Mouse (Mus musculus) 3134 (cell line): ENCODE measurements around the gene Gata2.
"Not testable (repeated sequence)": the region's sequence is repeated elsewhere in the genome, so short reads cannot be mapped to it uniquely, and the experiment has no call there.

ENCODE experiments used
- DNase-seq: peaks from one replicate; pipeline ENCODE4 v3.0.0-alpha.2; 2011; ENCODE audit warnings: low spot score; ENCODE audit not compliant: insufficient read length; ENCODE audit errors: extremely low read depth

The Gata2 gene

DNA sequence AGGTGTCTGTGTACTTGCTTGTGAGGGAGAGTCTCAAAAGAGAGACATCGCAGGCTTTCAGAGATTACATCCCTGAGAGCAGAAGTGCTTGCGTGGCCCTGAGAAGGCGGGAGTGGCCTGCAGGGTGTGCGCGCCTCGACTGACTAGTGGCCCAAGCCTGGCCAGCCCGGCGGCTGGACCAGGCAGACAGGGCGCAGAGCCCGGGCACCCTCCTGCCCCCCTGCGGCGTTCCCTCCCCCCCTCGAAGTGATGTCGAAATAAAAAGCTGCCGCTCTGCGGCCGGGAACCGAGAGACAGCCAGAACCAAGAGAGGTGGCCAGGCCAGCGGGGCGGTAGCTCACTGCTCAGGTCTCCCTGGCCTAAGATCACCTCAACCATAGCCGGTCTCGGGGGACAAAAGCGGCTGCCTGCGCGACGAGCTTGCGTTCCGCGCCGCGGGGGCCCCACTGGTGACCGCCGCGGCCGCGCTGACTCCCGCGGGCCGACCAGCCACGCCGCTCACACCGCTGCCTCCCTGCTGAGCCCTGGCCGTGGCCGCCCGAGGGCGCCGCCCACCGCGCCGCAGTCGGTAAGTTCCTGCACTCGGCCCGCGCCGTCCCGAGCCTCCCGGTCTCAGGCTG lies at the start of gene Gata2:
Gene Gata2, plus strand, starts transcription at position 459 of the 620 bp plus-strand sequence.
- DNase-seq: no peak

DNA sequence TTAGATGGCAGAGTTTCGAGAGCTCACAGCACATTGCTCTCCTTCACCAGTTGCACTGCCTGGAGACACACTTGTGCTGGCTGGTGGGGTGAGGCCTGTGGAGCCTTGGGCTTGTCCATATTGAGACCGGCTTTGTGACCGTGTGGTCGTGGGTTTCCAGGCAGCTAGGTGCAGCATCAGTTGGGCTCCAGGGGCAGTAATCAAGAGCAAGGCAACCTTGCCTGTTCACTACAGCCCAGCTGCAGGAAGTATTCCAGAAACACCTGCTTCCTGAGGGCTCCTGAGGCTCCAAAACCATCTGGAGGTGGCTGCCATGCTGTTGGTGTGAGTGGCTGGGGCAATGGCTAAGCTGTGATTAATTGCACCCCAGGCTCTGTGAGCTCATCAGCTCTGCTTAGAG lies 47.9 kb upstream of the Gata2 start:
- no peak for DNase-seq

DNA sequence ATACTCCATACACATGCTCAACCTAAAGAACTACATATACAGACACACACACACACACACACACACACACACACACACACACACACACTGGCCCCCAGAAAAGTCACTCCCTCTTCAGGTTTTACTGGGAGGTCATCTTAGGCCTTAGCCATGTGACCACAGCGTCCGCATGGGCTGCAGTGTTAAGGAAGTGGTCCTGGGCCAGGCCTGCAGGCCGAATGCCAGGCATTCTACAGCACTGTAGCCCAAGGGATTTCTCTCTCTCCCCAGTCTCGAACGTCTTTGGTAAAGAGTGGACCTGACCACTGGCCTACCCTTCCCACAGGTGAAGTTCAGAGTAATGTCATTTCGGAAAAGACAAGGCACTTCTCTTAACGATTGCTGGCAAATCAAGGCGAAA lies 47.1 kb upstream of the Gata2 start:
- DNase-seq: no peak

DNA sequence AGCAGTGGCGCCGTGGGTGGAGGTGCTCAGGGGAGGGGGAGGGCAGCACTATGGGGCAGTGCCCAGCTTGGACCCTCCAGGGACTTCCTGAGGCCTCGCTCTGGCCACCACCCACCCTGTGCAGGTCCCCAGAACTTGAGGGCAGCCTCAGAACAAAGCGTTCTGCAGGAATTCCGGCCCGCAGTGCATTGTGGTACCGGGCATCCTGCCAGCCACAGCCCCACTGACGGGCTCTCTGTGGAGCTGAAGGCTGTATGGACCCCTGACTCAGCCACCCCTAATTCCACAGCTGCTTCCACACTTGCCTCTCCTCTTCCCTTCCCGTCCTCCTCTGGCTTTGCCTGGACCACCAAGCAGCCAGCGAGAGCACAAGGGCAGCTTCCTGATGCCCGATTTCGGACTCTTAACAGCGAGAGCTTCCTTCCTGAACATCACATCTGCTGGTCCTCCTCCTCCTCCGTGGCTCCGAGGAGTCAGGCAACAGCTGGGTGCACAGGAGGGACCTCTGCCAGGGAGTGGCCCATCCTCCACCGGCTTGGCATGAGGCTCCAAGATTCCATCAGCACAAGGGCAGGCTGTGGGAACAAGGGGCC lies 46.2 kb upstream of the Gata2 start:
- DNase-seq: no peak

DNA sequence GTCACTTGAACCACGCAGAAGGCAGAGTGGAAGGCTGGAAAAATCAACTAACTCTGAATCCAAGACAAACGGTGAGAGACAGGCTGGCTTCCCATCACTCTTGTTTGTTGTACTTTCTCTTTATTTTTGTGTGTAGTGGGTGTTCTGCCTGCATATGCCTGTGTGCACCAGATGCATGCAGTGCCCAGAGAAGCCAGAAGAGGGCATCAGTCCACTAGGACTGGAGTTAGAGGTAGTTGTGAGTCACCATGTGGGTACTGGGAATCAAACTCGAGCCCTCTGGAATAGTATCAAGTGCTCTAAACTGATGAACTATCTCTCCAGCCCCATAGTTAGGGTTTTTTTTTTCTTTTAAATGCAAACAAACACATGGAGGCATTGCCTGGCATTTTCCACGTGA lies 42.4 kb upstream of the Gata2 start:
- no peak for DNase-seq

DNA sequence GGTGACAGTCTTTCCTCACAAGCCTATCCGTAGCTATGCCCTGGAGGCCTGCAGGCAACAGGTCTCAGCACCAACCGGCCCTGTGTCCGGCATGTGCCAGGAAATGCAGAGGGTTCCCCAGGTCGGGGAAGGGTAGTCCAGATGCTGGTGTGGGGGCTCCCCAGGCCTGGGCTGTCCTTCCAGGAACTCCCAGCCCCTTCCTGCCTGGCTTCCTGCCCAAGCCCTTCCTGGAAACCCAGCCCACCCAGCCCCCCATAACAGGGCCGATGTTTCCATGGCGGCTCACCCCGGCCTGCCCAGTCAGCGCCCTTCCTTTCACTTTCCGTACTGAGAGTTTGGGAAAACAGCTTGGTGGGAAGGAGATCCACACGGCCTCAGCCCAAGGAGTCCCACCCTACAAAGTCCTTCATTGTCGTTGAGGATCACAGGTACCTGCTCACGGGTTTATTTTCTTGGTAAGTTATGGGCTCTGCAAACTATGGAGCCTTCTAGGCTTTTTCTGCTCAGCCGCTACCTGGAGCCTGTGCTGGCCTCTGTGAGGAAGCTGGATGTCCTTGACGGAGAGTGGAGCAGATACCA lies 41.5 kb upstream of the Gata2 start:
- no peak for DNase-seq

DNA sequence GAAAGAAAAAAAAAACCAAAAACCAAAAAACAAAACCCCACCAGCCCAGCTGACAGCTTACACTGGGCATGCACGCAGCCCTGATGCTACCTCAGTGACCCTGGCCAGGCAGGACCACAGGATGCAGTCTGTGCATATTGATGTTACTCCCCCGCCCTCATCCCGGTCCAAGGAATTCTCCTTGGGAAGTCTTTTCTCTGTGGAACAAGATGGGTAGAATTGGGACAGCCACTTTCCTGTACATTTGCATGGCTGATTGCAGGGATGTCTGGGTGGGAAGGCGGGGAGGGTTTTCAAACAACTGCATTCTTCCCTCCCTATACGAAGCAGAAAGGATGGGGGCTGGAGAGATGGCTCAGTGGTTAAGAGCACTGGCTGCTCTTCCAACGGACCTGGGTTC lies 40.7 kb upstream of the Gata2 start:
- no peak for DNase-seq

DNA sequence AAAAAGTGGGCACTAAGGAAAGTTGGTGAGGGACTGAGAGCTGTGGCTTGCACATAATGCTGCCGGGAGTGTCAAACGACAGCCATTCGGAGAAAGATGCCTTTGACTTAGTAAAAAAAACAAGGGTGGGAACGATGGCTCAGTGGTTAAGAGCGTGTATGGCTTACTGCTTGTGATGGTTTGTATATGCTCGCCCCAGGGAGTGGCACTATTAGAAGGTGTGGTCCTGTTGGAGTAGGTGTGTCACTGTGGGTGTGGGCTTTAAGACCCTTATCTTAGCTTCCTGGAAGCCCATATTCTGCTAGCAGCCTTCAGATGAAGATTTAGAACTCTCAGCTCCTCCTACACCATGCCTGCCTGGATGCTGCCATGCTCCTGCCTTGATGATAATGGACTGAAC lies 38.1 kb upstream of the Gata2 start:
- DNase-seq: not testable (repeated sequence)

DNA sequence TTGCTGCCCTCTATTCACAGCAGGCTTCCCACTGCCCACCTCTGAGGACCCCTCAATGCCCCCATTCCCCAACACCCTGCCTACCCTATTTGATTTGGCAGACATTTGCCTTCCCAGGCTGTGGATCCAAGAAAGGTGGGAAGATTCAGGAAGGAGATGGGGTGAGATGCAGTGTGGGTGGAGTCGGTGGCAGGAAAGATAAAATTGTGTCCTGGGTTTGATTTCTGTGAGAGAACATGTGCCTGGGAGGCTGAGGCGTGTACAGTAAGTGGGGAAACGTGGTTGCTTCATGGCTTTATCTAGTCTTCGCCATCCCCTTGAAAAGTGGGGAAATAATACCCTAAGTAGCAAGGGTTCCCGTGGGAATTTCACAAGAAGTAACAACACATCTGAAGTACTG lies 34.9 kb upstream of the Gata2 start:
- DNase-seq: no peak

DNA sequence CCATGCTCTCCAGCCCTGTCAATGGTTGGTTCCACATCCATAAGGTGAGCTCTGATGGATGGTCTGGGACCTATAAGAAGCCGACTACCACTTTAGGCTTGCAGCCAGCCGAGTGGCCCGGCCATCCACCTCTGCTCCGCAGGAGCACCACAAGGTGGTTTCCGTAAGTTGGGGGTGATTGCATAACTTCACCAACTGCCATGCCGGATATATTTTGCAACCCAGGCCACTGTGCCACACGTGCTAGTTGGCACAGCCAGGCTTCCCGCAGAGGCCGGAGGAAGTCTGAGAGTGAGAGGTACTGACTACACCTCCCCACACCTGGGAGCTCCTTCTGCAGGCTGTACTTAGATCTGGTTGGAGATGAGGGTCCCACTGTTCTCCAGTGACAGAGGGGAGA lies 27.6 kb upstream of the Gata2 start:
- DNase-seq: no peak

DNA sequence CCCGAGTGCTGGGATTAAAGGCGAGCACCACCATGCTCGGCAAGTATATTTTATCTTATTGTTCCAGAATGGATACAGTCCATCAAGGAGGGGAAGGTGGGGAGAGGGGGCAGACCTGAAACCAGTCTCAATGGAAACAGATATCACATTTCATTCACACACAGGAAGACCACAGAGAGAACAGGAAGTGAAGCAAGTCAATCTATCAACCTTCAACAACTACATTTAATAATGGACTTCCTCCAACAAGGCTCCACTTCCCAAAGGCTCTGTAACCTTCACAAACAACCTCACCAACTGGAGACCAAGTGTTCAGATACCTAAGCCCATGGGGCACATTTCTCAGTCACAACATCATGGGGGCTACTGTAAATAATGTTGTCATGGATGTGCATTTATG lies 19.5 kb upstream of the Gata2 start:
- DNase-seq: no peak

DNA sequence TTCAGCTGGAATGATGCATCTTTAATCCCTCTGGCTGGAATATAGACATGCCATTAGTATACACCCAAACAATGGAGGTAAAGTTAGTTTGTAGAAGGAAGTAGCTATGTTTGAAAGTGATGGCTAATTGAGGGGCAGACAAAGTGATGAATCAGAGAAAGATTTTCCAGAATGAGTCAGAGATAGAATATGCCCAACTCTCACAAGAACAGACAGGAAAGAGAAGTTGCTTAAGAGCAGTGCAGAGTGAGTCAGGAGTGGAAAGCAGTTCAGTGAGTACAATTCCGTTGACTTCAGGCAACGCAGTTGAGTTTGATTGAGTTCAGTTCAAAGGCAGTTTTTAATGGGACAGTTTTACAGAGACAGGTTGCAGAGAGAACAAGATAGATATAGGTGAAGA lies 19.0 kb upstream of the Gata2 start:
- DNase-seq: no peak

DNA sequence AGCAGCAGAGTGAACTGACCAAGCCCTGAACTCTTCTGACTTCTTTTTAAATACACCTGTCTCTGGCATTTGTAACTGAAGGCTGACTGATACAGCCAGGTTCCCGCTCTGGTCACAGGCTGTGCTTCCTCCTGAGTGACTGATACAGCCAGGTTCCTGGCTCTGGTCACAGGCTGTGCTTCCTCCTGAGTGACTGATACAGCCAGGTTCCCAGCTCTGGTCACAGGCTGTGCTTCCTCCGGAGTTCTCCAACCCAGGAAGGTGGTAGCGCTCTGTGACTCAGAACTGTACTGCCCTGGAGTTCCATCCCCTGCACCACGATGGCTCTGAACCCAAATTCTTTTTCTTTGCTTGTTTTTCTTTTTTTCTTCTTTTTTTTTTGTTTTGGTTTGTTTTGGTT lies 9.0 kb upstream of the Gata2 start:
- no peak for DNase-seq

DNA sequence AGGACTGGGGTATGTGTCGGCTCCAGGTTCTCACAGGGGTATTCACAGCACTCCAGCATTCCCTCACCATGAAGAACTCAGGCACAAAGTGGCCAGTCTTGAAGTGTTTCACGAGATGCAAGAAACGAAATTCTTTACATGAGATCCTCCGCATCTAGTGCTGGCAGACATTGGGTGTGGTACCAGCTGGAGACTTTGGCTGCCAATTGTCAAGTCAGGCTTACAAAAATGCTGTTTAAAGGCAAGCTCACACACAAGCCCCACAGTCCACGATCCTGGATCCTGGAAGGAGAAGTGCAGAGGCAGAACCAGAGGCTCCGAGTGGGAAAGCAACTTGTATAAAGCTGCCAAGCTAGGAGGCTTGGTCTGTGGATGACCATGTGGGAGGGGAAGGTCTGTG lies 5.5 kb upstream of the Gata2 start:
- DNase-seq: no peak

DNA sequence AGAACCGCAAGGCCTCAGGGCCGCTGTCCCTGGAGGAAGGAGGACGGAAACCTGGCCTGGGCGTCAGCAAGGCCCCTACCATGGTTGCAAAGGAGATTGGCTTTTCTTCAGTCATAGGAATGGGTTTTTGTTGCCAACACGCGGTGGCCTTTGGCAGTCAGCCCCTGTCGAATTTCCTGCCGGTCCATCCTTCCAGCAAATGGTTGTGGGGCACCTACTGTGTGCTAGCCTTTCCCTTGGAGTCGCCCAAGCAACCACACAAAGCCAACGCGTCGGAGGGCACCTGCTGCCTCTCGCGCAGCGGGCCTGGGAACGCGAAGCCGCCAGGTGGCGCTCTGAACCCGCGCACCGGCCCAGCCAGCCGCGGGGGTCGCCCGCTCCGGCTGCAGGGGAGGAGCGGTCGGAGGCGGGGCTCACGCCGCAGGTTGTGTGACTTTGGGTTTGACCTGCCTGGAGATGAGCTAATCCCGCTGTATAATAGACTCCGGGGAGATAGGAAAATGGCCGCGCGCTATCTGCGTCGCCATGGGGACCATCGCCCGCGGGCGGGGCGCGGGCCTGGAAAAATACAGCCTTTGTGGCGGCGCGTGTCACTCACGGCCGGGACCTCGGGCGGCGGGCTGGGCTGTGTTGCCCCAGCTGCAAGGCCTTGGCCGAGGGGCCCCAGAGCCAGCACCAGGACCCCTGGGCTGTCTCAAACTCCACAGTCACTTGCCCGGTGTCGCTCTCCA lies 4.2 kb upstream of the Gata2 start:
- no peak for DNase-seq

DNA sequence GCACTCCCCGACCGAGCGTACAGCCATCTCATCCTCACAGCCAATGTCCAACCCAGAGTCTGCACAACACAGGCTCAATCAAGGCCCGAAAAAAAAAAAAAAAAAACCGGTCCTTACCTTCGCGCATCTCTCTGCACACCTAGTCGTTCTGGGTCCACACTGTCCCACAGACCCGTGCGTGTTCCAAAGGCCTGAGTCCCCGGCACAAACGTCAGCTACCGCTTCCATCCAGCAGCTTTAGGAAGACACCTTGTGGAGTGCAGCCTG lies 3.7 kb upstream of the Gata2 start:
- no peak for DNase-seq

DNA sequence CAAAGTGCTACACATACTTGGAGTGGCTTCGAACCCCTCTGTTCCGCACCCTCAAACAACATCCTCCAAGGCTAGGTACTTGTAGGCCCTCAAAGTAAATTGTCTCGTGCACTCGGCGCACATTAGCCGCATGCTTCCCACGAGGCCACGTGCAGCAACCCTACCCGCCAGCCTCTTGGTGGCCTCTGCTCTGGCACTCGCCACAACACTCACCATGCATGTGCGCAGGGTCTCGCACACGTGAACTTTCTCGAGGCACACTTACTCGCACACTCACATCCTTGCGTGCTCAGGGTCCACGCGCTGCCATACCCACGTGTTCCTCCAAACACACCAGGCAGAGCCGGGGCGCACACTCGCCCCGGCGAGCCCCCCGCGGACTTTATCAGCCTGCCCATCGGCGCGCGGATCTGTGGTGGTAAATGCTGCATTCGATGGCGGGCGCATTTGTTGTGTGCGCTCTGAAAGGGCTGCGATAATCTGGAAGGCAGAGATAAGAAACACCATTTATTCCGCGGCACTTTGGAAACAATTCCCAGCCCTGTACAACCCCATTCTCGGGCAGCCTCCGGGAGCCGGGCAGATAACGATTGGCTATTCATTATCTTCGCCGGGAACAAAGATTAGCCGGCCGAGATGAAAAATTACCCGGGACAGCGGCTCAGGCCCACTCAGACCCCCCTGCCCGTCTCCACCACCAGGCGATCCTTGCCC lies 3.2 kb upstream of the Gata2 start:
- no peak for DNase-seq

DNA sequence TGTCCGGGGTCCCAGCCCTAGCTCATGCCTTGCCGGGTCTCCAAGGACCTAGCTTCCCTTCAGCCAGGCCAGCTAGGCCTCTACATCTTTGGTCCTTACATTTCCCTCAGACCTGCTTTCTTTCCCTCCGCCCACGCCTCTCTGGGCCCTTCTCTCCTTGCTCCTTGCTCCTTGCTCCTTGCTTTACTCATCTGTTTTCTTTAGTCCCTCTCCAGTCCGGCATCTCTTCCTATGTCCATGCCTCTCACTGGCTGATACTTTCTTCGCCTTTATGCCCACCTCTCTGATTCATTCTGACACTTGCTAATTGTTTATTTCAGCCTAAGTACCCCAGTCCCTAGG lies 2.7 kb upstream of the Gata2 start:
- no peak for DNase-seq

DNA sequence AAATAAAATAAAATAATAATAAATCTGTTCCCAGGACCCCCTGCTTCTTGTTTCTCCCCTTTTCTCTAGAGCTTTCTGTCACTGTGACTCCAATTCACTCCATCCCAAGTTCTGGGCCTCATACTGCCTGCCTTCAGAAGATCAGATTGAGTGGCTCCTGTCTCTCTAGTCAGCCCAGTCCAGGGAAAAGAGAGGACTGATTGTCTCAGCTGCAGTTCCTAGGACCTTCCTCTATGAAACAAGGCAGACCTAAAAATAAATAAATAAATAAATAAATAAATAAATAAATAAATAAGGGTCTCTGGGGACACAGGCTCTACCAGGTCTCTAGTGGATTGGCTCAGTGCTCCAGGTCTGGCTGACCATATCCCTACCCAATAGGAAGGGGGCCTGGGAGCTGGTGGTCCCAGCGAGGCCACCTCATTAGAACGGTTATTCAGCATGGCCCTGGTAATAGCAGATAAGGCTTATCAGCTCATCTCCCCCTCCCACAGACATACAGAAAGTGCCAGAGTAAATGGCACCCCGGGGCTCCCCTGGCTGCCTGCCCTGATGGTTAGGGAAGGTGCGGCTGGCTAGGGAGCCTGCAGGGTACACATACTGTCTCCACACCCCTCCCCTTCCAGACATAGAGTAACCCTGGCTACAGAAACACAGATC lies 2.1 kb upstream of the Gata2 start:
- DNase-seq: no peak

DNA sequence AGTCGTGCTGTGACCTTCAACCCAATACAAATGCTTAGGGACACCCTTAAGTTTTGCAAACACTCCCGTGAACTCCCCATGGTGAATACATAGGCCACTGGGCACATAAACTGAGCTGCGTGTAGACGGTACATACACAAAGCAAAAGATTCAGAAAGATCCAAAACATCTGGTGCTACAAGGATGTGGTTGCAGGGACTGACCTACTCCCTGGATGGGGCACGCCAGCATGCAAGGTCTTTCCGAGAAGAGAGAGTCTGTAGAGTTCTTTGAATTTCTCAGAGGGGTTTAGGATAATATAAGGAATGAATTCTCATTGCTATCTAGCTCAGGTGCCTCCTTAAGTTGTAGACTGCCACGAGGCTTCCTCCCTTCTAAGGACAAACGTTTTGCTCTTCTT lies 935 bp upstream of the Gata2 start:
- DNase-seq: no peak
